ENCODE assay signal across 8 mouse cellular contexts in the genomic region with DNA sequence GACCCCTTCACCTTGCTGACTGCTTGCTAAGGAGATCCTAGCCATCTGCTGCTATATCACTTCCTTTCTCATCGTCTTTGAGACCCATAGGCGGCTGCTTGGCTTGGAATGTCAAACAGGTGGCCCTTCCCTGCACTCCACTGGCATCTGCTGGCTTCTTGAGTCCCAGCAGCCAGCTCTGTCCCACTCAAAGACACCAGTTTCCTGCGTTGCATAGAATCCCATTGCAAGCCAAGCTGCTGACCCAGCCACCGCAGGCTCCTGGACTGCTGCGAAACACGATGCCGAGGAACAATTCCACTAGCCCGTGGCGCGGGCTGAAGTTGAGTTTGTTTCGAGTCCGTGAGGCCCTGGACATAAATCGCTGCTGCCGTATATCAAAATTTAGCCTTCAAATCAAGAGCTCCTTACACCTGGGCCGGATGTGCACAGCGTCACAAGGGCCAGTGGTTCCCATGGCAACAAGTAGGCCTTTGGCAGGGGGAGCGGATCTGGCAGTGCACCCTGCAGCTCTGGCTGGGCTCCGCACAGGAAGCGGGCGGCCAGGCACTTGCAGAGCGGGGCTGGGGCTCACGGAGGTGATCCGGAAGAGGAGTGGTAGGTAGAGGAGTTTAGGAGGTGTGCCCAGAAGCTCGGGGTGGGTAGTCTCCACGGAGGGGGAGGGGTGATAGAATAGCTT. TPM values are rescaled to one million over a fixed set of nuclear protein-coding genes. Genes with fewer than 3 reads are reported as not detected.
A peak's percentile ranks its signal among the peaks of the same experiment; 100 is the strongest.
DNase-seq lines count a peak whose midpoint lies in the region; ATAC-seq lines count a peak whose summit lies in the region.

A gene (plus strand): TSS at position 476 of the 679 bp plus-strand sequence.

- 0 out of 2 replicates have a peak, but pooled peaks cover 8% of the 10 kb centered on the region for H3K27me3 ChIP-seq in embryonic facial prominence, embryonic 13.5 days
- peaks cover 29% of the 10 kb centered on the region for H3K27me3 ChIP-seq in heart, embryonic 10.5 days (ENCODE audit: insufficient read depth, poor library complexity, severe bottlenecking)
- no peaks in the 10 kb centered on the region for H3K27me3 ChIP-seq in limb, embryonic 11.5 days (ENCODE audit: control insufficient read depth, insufficient read depth, low read length)
- peaks cover 23% of the 10 kb centered on the region for H3K27me3 ChIP-seq in midbrain, embryonic 12.5 days

- peak within 1 kb of the TSS; percentile 61 for H3K4me2 ChIP-seq in embryonic facial prominence, embryonic 13.5 days
- H3K4me2 ChIP-seq in limb, embryonic 11.5 days (ENCODE audit: low read depth, severe bottlenecking) = peak within 1 kb of the TSS; percentile 45
- peak within 1 kb of the TSS; percentile 57 for H3K4me2 ChIP-seq in midbrain, embryonic 12.5 days (replicated peaks)

- H3K9me3 ChIP-seq in embryonic facial prominence, embryonic 13.5 days = no peaks in the 10 kb centered on the region
- H3K9me3 ChIP-seq in heart, embryonic 10.5 days = no peaks in the 10 kb centered on the region
- no peaks in the 10 kb centered on the region for H3K9me3 ChIP-seq in limb, embryonic 11.5 days (ENCODE audit: control insufficient read depth, low read length)
- H3K9me3 ChIP-seq in midbrain, embryonic 12.5 days = no peaks in the 10 kb centered on the region

- H3K4me3 ChIP-seq in embryonic facial prominence, embryonic 13.5 days = peak within 1 kb of the TSS; percentile 30
- peak within 1 kb of the TSS; percentile 52 for H3K4me3 ChIP-seq in heart, embryonic 10.5 days
- H3K4me3 ChIP-seq in limb, embryonic 11.5 days (ENCODE audit: low read depth, low read length) = peak within 1 kb of the TSS; percentile 22
- H3K4me3 ChIP-seq in midbrain, embryonic 12.5 days = peak within 1 kb of the TSS; percentile 23

- WGBS in embryonic facial prominence, embryonic 13.5 days = 2% methylated on average over 25 of the region's 25 CpGs
- 6% methylated on average over 25 of the region's 25 CpGs for WGBS in heart, embryonic 10.5 days
- 2% methylated on average over 25 of the region's 25 CpGs for WGBS in limb, embryonic 11.5 days
- 5% methylated on average over 25 of the region's 25 CpGs for WGBS in midbrain, embryonic 12.5 days

- H3K4me1 ChIP-seq in embryonic facial prominence, embryonic 13.5 days = peaks cover 16% of the 10 kb centered on the region
- H3K4me1 ChIP-seq in heart, embryonic 10.5 days = peaks cover 16% of the 10 kb centered on the region
- H3K4me1 ChIP-seq in limb, embryonic 11.5 days (ENCODE audit: control insufficient read depth, insufficient read depth, low read length) = peaks cover 15% of the 10 kb centered on the region; the same call in 1 of the 2 replicates
- H3K4me1 ChIP-seq in midbrain, embryonic 12.5 days = peaks cover 12% of the 10 kb centered on the region

- H3K36me3 ChIP-seq in embryonic facial prominence, embryonic 13.5 days = no peaks in the 10 kb centered on the region
- no peaks in the 10 kb centered on the region for H3K36me3 ChIP-seq in heart, embryonic 10.5 days
- no peaks in the 10 kb centered on the region for H3K36me3 ChIP-seq in limb, embryonic 11.5 days (ENCODE audit: control insufficient read depth, insufficient read depth, low read length)
- H3K36me3 ChIP-seq in midbrain, embryonic 12.5 days = no peaks in the 10 kb centered on the region

- H3K27ac ChIP-seq in embryonic facial prominence, embryonic 13.5 days = peak within 1 kb of the TSS; percentile 18; the same call in 1 of the 2 replicates
- peak within 1 kb of the TSS; percentile 43 for H3K27ac ChIP-seq in heart, embryonic 10.5 days
- peak within 1 kb of the TSS; percentile 80 for H3K27ac ChIP-seq in limb, embryonic 11.5 days (replicated peaks; ENCODE audit: low read depth, low read length)
- H3K27ac ChIP-seq in midbrain, embryonic 12.5 days (replicated peaks) = no peak within 1 kb of the TSS

- peak within 1 kb of the TSS; percentile 41 for H3K9ac ChIP-seq in embryonic facial prominence, embryonic 13.5 days
- peak within 1 kb of the TSS; percentile 31; the same call in 1 of the 2 replicates for H3K9ac ChIP-seq in limb, embryonic 11.5 days (ENCODE audit: low read length)
- peak within 1 kb of the TSS; percentile 8; the same call in 1 of the 2 replicates for H3K9ac ChIP-seq in midbrain, embryonic 12.5 days (replicated peaks)

- ATAC-seq in embryonic facial prominence, embryonic 13.5 days (ENCODE audit: insufficient number of reproducible peaks, insufficient read depth, low FRiP score, low TSS enrichment, low read depth) = peak; percentile 80
- peak; percentile 94 for ATAC-seq in limb, embryonic 11.5 days (ENCODE audit: insufficient number of reproducible peaks, low FRiP score, low TSS enrichment, low read depth)
- ATAC-seq in midbrain, embryonic 12.5 days (ENCODE audit: low FRiP score, low read depth) = peak; percentile 66; the same call in 1 of the 2 replicates
- no peak for ATAC-seq in erythroid progenitor cell, adult 5-6 weeks (replicated peaks; ENCODE audit: low FRiP score, poor library complexity, severe bottlenecking)

- peak; percentile 71 for DNase-seq in adrenal gland, postnatal 25 days
- DNase-seq in heart, embryonic 10.5 days (ENCODE audit: low spot score) = peak; percentile 85
- peak; percentile 80 to 83 for DNase-seq in kidney, adult 8-10 months
- peak; percentile 90 for DNase-seq in limb, embryonic 11.5 days (ENCODE audit: low spot score)
- peak; percentile 70 for DNase-seq in spleen, adult 12 weeks (ENCODE audit: low spot score)

RNA-seq across cellular contexts. Expression of the gene that starts here (rescaled TPM):
- 0.43 and 0.67 TPM in 2 replicates for total RNA-seq in adrenal gland, postnatal 25 days (2021)
- polyA plus RNA-seq in embryonic facial prominence, embryonic 13.5 days (2015; fragmentation: Nextera tagmentation; extraction: Ambion mirVana) = not detected in 2 replicates
- not detected in 2 replicates for polyA plus RNA-seq in heart, embryonic 10.5 days (2016; fragmentation: Nextera tagmentation; extraction: Ambion mirVana)
- 0.17 and 0.69 TPM in 2 replicates for polyA plus RNA-seq in limb, embryonic 11.5 days (2014; fragmentation: Nextera tagmentation; extraction: Ambion mirVana)
- polyA plus RNA-seq in midbrain, embryonic 12.5 days (2016; fragmentation: Nextera tagmentation; extraction: Ambion mirVana) = 0.15 and 0.20 TPM in 2 replicates
- 2.5 TPM in 1 of 2 replicates, not detected in the other for total RNA-seq in erythroid progenitor cell, adult 5-6 weeks (2015; ENCODE audit: low replicate concordance)
- not detected in 2 replicates for total RNA-seq in erythroid progenitor cell, adult 5-6 weeks (2017; ENCODE audit: low replicate concordance)

Comparison
In these comparisons a context has a peak if more than half of its experiments do, and no peak if none do; other contexts are left out.
1. Peak in DNase-seq in adrenal gland, postnatal 25 days; RNA of the gene not detected or under 1 TPM.
2. Peak in ATAC-seq, H3K4me3 ChIP-seq, H3K27ac ChIP-seq, H3K9ac ChIP-seq and H3K4me2 ChIP-seq in embryonic facial prominence, embryonic 13.5 days; RNA of the gene not detected or under 1 TPM.
3. Peak in DNase-seq, H3K4me3 ChIP-seq and H3K27ac ChIP-seq in heart, embryonic 10.5 days; RNA of the gene not detected or under 1 TPM.
4. Peak in DNase-seq, ATAC-seq, H3K4me3 ChIP-seq, H3K27ac ChIP-seq, H3K9ac ChIP-seq and H3K4me2 ChIP-seq in limb, embryonic 11.5 days; RNA of the gene not detected or under 1 TPM.
5. Peak in ATAC-seq, H3K4me3 ChIP-seq, H3K9ac ChIP-seq and H3K4me2 ChIP-seq in midbrain, embryonic 12.5 days; RNA of the gene not detected or under 1 TPM.